Mouse (Mus musculus): Measurements from ENCODE around the gene Slc22a18.
"Not testable (repeated sequence)": the region's sequence is repeated elsewhere in the genome, so short reads cannot be mapped to it uniquely, and the experiment has no call there.

The Slc22a18 gene

GRCm38 (mm10) chr7:143505411-143505810, 31.9 kb downstream of the Slc22a18 start:
- DNase-seq, result no peak

GRCm38 (mm10) chr7:143505823-143506222, 32.3 kb downstream of the Slc22a18 start:
- DNase-seq, result peak; percentile 90 to 95

DNA sequence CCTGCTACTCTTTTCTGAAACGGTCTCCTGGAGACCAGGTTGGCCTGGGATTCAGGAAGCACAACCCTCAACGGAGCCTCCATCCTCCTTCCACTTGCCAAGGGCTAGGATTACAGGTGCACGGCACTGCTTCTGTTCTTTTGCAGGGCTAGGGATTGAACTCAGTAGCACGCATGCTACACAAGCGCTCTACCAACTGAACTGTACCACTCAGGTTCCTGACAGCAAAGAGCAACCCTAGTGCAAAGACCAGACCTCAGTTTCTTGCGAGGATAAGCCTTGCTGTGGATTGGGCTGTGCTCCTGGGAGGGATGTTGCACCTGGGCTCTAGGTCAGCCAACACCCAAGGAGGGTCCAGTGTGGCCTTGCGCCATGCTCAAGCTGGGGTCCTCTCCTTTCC, 32.7 kb downstream of the Slc22a18 start:
- DNase-seq, result no peak

GRCm38 (mm10) chr7:143506675-143507074, 33.1 kb downstream of the Slc22a18 start:
- DNase-seq, result peak; percentile 77 to 86

GRCm38 (mm10) chr7:143509566-143509965, 36.0 kb downstream of the Slc22a18 start:
- DNase-seq, result peak; percentile 62 to 64

DNA sequence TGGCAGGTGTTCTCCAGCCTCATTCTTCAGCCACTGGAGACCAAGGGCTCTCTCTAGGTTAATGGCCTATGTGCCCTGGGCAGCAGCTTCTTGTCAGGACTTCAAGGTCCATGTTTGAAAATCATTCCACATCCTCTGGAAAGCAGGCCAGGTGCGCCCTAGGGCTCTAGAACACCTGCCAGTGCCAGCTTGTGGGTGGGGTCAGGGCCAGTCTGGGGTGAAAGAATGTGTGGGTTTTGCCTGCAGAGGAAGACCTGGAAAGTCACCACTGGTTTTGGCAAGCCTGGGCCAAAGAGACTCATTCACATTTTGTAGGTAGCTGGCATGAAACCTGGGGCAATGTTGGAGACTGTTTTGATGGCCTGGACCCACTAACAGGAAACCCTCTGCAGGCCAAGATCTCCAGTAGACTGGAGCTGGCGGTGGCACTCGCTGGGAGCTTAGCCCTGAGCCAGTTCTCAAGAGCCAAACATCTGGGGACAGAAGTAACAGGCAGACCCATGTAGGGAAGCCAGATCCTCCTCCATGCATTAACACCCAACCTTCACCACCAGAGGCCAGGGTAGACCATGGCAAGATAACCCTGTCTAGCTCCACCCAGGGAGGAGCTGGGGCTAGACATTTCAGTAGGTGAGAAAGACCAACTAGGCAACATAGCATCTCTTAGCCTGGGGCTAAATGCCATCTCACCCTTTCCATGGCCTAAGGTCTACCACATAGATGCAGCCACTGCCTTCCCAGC, 37.2 kb downstream of the Slc22a18 start:
- peak; percentile 60 to 61 for DNase-seq

DNA sequence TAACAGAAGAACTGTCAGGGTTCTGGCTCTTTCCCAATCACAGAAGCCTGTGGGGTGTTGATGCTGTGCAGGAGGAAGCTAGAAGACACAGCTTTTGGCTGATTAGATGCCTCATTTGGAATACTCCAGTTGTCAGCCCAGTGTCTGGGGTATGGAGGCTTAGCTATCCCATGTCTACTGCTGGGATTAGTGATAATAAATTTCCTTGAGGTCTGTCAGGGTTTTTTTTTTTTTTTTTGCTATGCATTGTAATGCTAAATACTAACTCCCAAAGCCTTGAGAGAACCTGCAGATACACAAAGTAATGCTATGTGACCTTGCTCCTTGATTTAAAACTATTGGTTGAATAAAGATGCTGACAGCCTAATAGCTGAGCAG, 37.8 kb downstream of the Slc22a18 start:
- DNase-seq, result no peak

- DNase-seq, result no peak
Observed at GRCm38 (mm10) chr7:143513763-143514415, 40.4 kb downstream of the Slc22a18 start.

DNA sequence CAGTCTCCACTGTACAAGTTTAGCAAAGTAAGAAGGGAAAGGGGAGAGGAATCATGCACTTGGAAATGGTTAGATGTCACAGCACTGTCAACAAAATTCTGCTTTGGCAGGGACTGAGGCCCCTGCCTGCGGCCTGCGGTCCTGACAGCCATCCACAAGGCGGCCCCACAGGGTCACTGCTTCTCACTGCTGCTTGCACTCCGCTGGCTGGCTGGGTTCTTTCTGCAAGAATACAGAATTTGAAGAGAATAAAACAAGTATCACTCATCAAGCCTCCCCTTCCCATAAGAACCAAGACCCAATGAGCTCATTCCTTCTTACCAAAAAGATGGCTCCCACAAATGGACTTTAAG, 40.9 kb downstream of the Slc22a18 start:
- DNase-seq, result no peak

DNA sequence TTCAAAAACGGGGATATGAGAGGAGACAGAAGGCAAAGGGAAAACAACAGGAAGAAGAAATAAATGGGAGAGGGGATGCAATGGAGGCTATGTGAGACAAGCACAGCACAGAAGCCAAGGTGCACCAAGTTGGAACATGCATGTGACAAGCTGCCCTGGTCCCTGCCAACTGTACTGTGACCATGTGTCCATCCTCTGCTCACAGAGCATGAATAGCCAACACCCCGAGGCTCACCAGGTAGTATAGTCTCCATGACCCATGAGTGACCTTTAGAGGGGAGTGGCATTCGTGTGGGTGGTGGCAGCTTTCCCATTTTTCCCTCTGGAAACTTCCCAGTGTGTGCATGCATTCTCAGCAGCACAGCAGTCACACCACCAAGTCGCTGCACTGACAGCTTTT, 45.8 kb downstream of the Slc22a18 start:
- peak in 1 of 2 experiments; percentile 13 for DNase-seq

- no peak for DNase-seq
Observed at GRCm38 (mm10) chr7:143532410-143532809, 58.9 kb downstream of the Slc22a18 start.

DNA sequence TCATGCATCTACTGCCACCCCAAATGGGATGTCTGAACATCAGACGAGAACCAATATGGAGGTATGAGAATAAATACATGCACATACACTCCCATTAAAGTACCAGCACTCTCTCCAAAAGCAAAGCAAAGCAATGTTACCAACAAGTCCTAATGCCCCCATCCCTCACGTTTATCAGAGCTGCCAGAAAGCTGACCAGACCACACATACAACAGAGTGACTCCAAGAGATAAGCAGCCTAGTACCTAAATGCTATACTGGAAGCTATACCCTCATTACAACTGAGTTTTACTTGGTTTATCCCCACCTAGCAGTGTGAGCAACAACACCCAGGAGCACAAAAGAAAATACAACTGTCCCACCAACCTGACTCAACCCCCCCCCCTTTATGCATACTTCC, 59.7 kb downstream of the Slc22a18 start:
- no peak for DNase-seq

DNA sequence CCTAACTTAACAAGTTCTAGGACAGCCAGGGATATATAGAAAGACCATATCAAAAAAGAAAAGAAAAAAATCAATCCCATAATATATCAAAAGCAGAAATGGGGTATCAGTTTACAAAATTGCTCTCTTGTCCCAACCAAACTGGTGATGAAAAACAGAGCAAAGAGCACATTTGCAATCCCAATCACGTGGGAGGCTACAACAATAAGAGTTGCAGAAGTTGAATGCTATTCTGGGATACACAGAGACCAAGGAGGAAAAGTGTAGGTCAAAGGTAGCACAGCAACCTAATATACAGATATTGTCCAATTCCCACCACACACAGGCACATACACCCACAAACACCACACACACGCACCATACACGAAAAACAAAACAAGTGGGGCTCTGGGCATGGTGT, 62.7 kb downstream of the Slc22a18 start:
- no peak for DNase-seq

GRCm38 (mm10) chr7:143538229-143538628, 64.7 kb downstream of the Slc22a18 start:
- not testable (repeated sequence) for DNase-seq

DNA sequence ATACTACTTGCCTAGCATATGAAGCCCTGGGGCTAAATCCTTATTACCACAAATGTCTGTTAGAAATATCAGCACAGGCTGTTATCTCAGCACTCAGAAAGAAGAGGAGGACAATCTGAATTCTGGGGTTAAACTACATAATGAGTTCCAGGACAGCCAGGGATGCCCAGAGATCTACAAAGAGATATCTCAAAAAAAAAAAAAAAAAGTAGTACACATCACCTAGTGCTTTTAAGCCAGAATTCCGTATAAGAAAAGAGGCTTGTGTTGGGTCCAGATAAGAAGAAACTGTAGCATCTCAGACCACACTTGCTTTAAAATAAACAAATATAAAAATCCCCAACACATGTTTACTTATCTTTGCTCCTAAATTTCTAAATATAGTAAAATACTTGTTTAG, 65.1 kb downstream of the Slc22a18 start:
- no peak for DNase-seq

DNA sequence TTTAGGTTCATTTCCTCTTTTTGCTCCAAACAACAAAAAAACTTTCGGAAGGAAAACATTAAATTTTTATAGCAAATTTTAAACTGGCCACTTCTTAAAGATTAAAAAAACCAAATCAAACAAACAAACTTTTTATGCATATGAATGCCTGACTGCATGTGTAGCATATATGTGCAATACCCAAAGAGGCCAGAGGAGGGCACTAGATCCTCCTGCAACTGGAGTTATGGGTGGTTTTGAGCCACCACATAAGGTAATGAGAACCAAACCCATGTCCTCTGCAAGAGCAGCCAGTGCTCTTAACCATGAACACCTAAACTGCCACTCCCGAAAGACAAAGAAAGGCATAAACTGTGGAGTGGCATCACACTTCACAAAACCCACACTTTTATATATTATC, 70.8 kb downstream of the Slc22a18 start:
- DNase-seq, result peak; percentile 18 to 58

- no peak for DNase-seq
Observed at GRCm38 (mm10) chr7:143546554-143546953, 73.0 kb downstream of the Slc22a18 start.

DNA sequence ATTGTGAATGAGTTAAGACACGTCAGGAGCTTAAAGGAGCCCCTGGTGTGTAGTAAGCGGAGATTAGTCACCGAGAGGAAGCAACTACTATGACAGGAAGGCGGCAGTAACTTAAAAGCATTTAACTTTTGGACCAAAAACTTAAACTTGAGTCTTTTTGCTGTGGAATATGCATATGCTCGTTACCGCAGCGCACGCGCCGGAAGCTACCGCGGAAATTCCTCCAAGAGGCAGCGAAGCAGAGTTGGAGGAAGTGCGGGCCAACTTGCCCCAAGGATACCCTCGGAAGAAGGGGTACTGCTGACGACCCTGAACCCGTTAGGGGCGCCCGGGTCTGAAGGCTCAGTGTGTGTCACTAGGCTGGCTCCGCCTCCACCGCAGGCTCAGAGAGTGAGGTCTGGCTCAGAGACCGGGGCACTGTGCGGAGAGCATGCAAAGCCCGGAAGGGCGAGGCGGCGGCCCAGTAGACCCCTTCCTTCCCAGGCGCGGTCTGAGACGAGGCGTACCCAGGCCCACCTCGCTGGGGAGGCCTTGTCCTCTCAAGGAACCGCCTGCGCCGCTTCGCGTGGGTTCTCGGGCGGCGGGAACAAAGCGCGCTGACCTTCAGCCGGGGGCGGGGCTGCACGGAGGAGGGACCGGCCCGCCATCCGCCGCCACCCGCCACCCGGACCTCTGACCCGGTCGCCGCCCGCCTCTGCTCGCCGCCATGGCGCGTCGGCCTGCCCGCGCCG, 74.9 kb downstream of the Slc22a18 start:
- peak; percentile 85 to 93 for DNase-seq

Measured in kidney, postnatal 36 days (tissue).